Mouse (Mus musculus) lung, postnatal 0 days (tissue): ENCODE measurements around the gene Cxadr.

ENCODE experiments used
- CTCF ChIP-seq: IDR thresholded peaks from 2 replicates; pipeline ENCODE4 v1.5.1; 2016; ENCODE audit warnings: antibody characterized with exemption, mild to moderate bottlenecking
- EP300 ChIP-seq: IDR thresholded peaks from 2 replicates; pipeline ENCODE4 v1.6.1; 2016; ENCODE audit warnings: antibody characterized with exemption, mild to moderate bottlenecking, control low read depth

GRCm38 (mm10) chr16:78295601-78296000 is 5.7 kb upstream of the Cxadr start:
- TF ChIP-seq CTCF: no peak
- TF ChIP-seq EP300: no peak
